Mouse (Mus musculus): ENCODE results near the gene Rnf217.
A peak's percentile ranks its signal among the peaks of the same experiment; 100 is the strongest.

Gene Rnf217

GRCm38 (mm10) chr10:31501644-31502043, 107.3 kb downstream of the Rnf217 start:
- DNase-seq (ENCODE audit: low spot score in 2 of 2), result no peak

GRCm38 (mm10) chr10:31496931-31497330, 112.1 kb downstream of the Rnf217 start:
- no peak for DNase-seq (ENCODE audit: low spot score in 2 of 2)

- DNase-seq (ENCODE audit: low spot score in 2 of 2), result no peak
These were observed 113.2 kb downstream of the Rnf217 start for GRCm38 (mm10) chr10:31495826-31496225.

- DNase-seq (ENCODE audit: low spot score in 2 of 2), result no peak
These were observed 114.7 kb downstream of the Rnf217 start for GRCm38 (mm10) chr10:31494296-31494695.

GRCm38 (mm10) chr10:31467043-31467898, 141.7 kb downstream of the Rnf217 start:
- DNase-seq (ENCODE audit: low spot score in 2 of 2), result peak in 1 of 2 experiments; percentile 2

- no peak for DNase-seq (ENCODE audit: low spot score in 2 of 2)
These were observed 143.0 kb downstream of the Rnf217 start for GRCm38 (mm10) chr10:31465840-31466541.

GRCm38 (mm10) chr10:31465424-31465823, 143.6 kb downstream of the Rnf217 start:
- DNase-seq (ENCODE audit: low spot score in 2 of 2), result no peak

- DNase-seq (ENCODE audit: low spot score in 2 of 2), result no peak
These were observed 145.9 kb downstream of the Rnf217 start for GRCm38 (mm10) chr10:31463044-31463443.

- DNase-seq (ENCODE audit: low spot score in 2 of 2), result no peak
These were observed 152.2 kb downstream of the Rnf217 start for GRCm38 (mm10) chr10:31456806-31457205.

GRCm38 (mm10) chr10:31447083-31447482, 161.9 kb downstream of the Rnf217 start:
- DNase-seq (ENCODE audit: low spot score in 2 of 2), result no peak

- peak; percentile 68 to 71 for DNase-seq (ENCODE audit: low spot score in 2 of 2)
These were observed 163.5 kb downstream of the Rnf217 start, which contains the start of gene Tpd52l1 for GRCm38 (mm10) chr10:31445291-31446124. Gene Tpd52l1, minus strand, starts transcription at chr10:31445958.

- DNase-seq (ENCODE audit: low spot score in 2 of 2), result no peak
These were observed 164.8 kb downstream of the Rnf217 start for GRCm38 (mm10) chr10:31444206-31444605.

All from urinary bladder, adult 18-20 months (tissue).